Mouse (Mus musculus) spleen, embryonic (tissue): ENCODE data around the gene Esp1.
"Not testable (repeated sequence)": the region's sequence is repeated elsewhere in the genome, so short reads cannot be mapped to it uniquely, and the experiment has no call there.

ENCODE experiments used
- CTCF ChIA-PET: fragments of 350-600 bp; sonication (Branson Sonifier 250); formaldehyde crosslinking; loops from one replicate; lab custom pipeline; 2022; lab: Charles Lee

The Esp1 gene

DNA sequence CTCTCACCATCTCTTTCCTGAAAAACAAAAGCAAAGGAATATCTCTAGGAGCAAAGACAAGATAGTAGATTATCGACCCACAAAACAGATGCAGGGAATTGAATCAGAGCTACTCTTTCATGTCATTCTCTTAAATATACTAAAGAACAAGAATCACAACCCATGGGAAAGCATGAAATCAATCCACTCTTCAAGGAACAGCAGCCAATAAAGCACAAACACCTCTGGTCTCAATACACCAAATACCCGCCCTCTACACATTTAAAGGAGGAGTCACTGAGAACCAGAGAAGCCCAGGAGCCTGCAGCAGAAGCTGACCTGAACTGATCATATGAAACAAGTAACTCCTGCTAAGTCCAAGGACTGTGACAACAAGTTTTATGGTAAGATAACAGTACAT is at the start of gene Esp1:
Esp1 (plus strand) TSS at position 301 of the 400 bp plus-strand sequence.
- CTCF ChIA-PET = no interaction called here

DNA sequence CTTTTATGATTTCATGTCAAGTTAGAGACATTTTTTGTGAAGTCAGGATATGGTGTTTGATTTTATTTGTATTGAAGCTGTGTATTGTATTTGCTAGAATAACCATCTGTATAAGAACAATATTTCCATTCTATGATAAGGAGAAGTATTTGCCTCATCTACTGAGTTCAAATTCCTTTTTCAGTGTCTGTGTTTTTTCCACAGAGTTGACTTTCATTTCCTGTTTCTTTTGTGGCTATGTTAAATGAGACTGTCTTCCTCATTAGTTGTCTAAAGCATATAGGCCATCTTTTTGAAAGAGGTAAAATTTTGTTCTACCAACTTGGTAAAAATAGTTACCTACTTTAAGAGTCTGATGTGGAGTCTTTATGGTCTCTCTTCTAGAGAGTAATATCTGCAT is 10.6 kb upstream of the Esp1 start:
- CTCF ChIA-PET = no interaction called here

DNA sequence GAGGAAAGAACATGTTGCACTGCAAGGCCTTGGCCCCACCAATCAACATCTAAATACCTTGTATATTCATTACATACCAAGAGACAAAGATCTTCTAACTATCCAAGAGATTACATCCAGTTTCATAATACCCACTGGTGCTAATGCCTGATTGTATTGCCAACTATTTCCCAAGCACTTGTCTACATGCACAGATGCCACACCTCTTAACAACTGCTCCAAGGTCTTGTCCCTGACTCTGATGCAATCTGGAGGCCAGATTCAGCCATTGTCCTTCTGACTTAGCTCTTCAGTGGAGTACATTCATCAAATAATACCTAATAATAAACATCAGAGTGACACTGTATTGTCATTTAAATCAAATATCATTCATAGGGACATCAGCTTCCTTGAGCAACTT is 9.9 kb upstream of the Esp1 start:
- CTCF ChIA-PET = not testable (repeated sequence)

DNA sequence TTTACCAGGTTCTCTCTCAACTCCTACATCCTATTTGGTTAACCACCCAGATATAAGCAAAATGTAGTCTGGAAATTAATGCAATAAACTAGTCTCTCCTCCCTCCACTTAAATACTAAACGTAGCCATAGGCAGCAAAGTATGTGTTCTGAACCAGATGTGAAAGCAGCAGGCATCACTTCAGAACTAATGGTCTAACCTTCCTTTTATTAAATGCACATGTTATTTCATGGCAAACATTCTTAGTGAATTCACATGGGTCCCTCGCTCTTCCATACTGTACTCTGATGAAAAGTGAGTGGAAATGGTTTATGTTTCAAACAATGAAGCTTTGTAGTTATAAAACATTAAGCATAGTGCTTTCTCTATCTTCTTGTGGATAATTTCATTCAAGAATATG is 4.4 kb downstream of the Esp1 start:
- CTCF ChIA-PET = no interaction called here

DNA sequence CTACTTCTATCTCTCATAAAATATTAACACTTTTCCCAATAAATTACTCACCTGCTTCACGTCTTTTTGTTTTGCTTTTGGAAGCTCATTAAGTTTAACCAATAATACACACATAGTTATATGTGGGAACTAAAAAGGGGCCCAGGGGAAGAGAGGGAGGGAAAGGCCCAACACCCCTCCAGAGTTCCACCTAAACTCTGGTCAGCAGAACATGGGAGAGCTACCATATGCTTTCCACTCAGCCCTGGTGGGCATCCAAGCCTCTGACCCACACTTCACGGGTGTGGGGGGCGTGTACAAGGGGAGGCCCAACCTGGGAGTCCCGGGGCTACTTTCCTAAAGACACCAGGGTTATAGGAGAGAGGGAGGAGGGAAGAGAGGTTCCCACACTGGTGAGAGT is 4.8 kb downstream of the Esp1 start:
- CTCF ChIA-PET = no interaction called here

DNA sequence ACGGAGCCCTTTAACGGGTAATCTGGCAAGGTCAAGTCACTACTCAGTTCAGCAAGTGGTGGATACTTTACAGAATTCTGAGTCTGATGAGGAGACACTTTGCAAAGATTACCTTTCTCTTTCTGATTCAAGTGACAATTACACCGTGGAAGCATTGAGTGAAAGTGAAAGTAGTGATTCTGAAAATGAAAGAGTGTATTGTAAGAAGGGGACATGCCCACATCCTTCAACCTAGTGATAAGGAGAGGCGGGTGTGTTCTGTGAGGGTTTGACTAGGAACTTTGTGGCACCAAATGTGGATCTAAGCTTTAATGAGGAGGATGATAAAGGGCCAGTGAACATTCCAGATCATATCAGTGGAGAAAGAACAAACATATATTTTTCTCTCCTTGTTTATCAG is 36.7 kb downstream of the Esp1 start:
- CTCF ChIA-PET = no interaction called here

DNA sequence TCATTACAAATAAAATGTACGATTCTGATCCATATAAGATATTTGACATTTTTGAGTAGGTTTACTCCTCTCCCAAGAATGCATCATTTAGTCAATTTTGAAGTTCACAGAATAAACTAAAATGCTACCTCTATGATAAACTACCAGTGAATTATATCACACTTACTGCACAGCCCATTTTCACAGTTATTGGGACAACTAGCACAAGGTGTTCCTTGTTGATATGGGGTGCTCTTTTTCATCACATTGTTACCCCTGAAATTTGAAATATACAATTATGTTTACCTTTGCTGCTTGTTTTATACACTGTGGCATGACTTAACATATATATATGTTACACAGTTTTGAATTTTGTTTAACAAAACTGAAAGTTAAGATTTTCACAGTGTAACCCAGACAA is 40.2 kb downstream of the Esp1 start:
- CTCF ChIA-PET = no interaction called here
